Mouse (Mus musculus) neutrophil, adult 5-6 weeks (primary cell): ENCODE results near the gene Tff3. TPM values are rescaled to one million over a fixed set of nuclear protein-coding genes. Genes with fewer than 3 reads are reported as not detected.

ENCODE experiments used
- ATAC-seq: fragments of 151-379, 151-347 bp; 2 replicates; pipeline ENCODE4 v1.8.0; 2017; ENCODE audit warnings: mild to moderate bottlenecking, moderate TSS enrichment; ENCODE audit not compliant: insufficient number of reproducible peaks, poor library complexity, low FRiP score, severe bottlenecking; ENCODE audit errors: extremely low read depth
- total RNA-seq: library from RNA; stranded (forward); fragments of 200-1000 nt; gene quantifications from 2 replicates; pipeline ENCODE4 v1.2.3, GENCODE M21; 2017

The Tff3 gene
- total RNA-seq, 1 experiment from 2014 or later = not detected

- no peak for ATAC-seq
These were observed 47.0 kb downstream of the Tff3 start for GRCm38 (mm10) chr17:31082296-31083078.

GRCm38 (mm10) chr17:31079078-31079840 is 50.2 kb downstream of the Tff3 start:
- no peak for ATAC-seq

- no peak for ATAC-seq
These were observed 50.9 kb downstream of the Tff3 start for GRCm38 (mm10) chr17:31078581-31078980.

- peak; percentile 20; the same call in 1 of the 2 replicates for ATAC-seq
These were observed 51.9 kb downstream of the Tff3 start for GRCm38 (mm10) chr17:31077561-31077960.

- peak; percentile 45 for ATAC-seq
These were observed 54.0 kb downstream of the Tff3 start for GRCm38 (mm10) chr17:31075471-31075870.

Other genes starting within 250 kb of the Tff3 start
- gene Glp1r, start 227.8 kb downstream of the Tff3 start, total RNA-seq = not detected in 2 replicates
- not detected in 2 replicates for gene Umodl1, start 175.0 kb downstream of the Tff3 start, total RNA-seq
- gene Abcg1, start 72.0 kb downstream of the Tff3 start, total RNA-seq = 80.2 and 90.7 TPM in 2 replicates
- gene Tff2, start 14.6 kb upstream of the Tff3 start, total RNA-seq = not detected in 2 replicates
- gene Tff1, start 35.6 kb upstream of the Tff3 start, total RNA-seq = not detected in 2 replicates
- gene Tmprss3, start 69.3 kb upstream of the Tff3 start, total RNA-seq = 0.23 and 0.49 TPM in 2 replicates
- gene Ubash3a, start 78.2 kb upstream of the Tff3 start, total RNA-seq = 4.3 and 4.8 TPM in 2 replicates
- 1.4 TPM in 2 replicates for gene Rsph1, start 147.7 kb upstream of the Tff3 start, total RNA-seq
- gene Slc37a1, start 157.1 kb upstream of the Tff3 start, total RNA-seq = 19.5 and 19.6 TPM in 2 replicates